Mouse (Mus musculus) limb, embryonic 14.5 days (tissue): ENCODE measurements around the gene Mbip. TPM values are rescaled to one million over a fixed set of nuclear protein-coding genes. Genes with fewer than 3 reads are reported as not detected.

Source experiments
- ATAC-seq: fragments of 200-750 bp; cut with Nextera tagmentation; 2 replicates; pipeline ENCODE4 v1.8.0; 2017; ENCODE audit warnings: low read depth, moderate number of reproducible peaks, moderate TSS enrichment; ENCODE audit not compliant: low FRiP score
- DNase-seq: peaks from one replicate; pipeline ENCODE4 v3.0.0-alpha.2; 2015; ENCODE audit warnings: low spot score
- H3K27ac ChIP-seq: fragments of 300-500 bp; sonication (generic); replicated peaks from 2 replicates; pipeline ENCODE4 v1.5.1; 2014; ENCODE audit warnings: low read depth, mild to moderate bottlenecking, low read length, moderate library complexity, mixed read lengths
- H3K27me3 ChIP-seq: fragments of 300-500 bp; sonication (generic); 2 replicates; pipeline ENCODE4 v1.6.1; 2014; ENCODE audit warnings: low read length, mixed read lengths; ENCODE audit not compliant: control insufficient read depth, insufficient read depth
- H3K36me3 ChIP-seq: fragments of 300-500 bp; sonication (generic); 2 replicates; pipeline ENCODE4 v1.6.1; 2014; ENCODE audit warnings: mild to moderate bottlenecking, low read length, moderate library complexity, mixed read lengths; ENCODE audit not compliant: control insufficient read depth, insufficient read depth
- H3K4me1 ChIP-seq: fragments of 300-500 bp; sonication (generic); 2 replicates; pipeline ENCODE4 v1.6.1; 2014; ENCODE audit warnings: antibody characterized with exemption, low read length, mixed read lengths; ENCODE audit not compliant: control insufficient read depth, insufficient read depth
- H3K4me2 ChIP-seq: fragments of 300-500 bp; sonication (generic); replicated peaks from 2 replicates; pipeline ENCODE4 v1.6.1; 2014; ENCODE audit warnings: low read depth, mild to moderate bottlenecking, low read length, moderate library complexity; ENCODE audit not compliant: severe bottlenecking
- H3K4me3 ChIP-seq: fragments of 300-500 bp; sonication (generic); replicated peaks from 2 replicates; pipeline ENCODE4 v1.5.1; 2014; ENCODE audit warnings: low read length
- H3K9ac ChIP-seq: fragments of 300-500 bp; sonication (generic); 2 replicates; pipeline ENCODE4 v1.6.1; 2014; ENCODE audit warnings: mild to moderate bottlenecking, low read depth, low read length, moderate library complexity; ENCODE audit not compliant: severe bottlenecking
- H3K9me3 ChIP-seq: fragments of 300-500 bp; sonication (generic); 2 replicates; pipeline ENCODE4 v1.6.1; 2016; ENCODE audit warnings: low read length; ENCODE audit not compliant: control insufficient read depth
- POLR2A ChIP-seq: fragments of 200-500 bp; IDR thresholded peaks from 2 replicates; pipeline ENCODE4 v1.8.0; 2012; ENCODE audit warnings: inconsistent platforms, mild to moderate bottlenecking, moderate library complexity, borderline replicate concordance; ENCODE audit not compliant: insufficient read depth, insufficient read length; ENCODE audit errors: extremely low read depth
- WGBS: fragments of 180-500 bp; shearing (Covaris S2); extraction: QIAGEN DNeasy Blood & Tissue Kit; methylation state at CpG from one replicate; pipeline ENCODE4 v1.1.7; 2014; 5-methylcytosine and 5-hydroxymethylcytosine counted together
- polyA plus RNA-seq, 2 experiments: library from polyadenylated mRNA; depleted of rRNA in 1 of 2; stranded (reverse) in 1 of 2; unstranded in 1 of 2; fragments of >200 nt; fragmentation: Nextera tagmentation in 1 of 2; extraction: Ambion mirVana in 1 of 2; gene quantifications; 2 replicates each; pipeline versions ENCODE4 v1.2.1 to v1.2.3; 2012 to 2014

Gene Mbip
- polyA plus RNA-seq, 2 experiments = 32.5 to 35.4 TPM

GRCm38 (mm10) chr12:56297921-56298830 is 47.5 kb downstream of the Mbip start:
- H3K4me2 ChIP-seq = no peak overlapping the region
- no peak overlapping the region for H3K9ac ChIP-seq
- no peak for TF ChIP-seq POLR2A
- H3K27me3 ChIP-seq = no peaks in the 10 kb centered on the region
- H3K4me1 ChIP-seq = no peaks in the 10 kb centered on the region
- no peaks in the 10 kb centered on the region for H3K9me3 ChIP-seq
- no peaks in the 10 kb centered on the region for H3K36me3 ChIP-seq
- 19% methylated on average over 21 of the region's 21 CpGs for WGBS
- H3K27ac ChIP-seq = no peak overlapping the region
- ATAC-seq = no peak
- H3K4me3 ChIP-seq = no peak overlapping the region
- DNase-seq = no peak

GRCm38 (mm10) chr12:56297099-56297498 is 48.6 kb downstream of the Mbip start:
- no peak for DNase-seq
- Histone ChIP-seq H3K4me2 (no peak overlapping the region), H3K4me3 (no peak overlapping the region), H3K9ac (no peak overlapping the region), H3K27ac (no peak overlapping the region), H3K4me1 (no peaks in the 10 kb centered on the region), H3K27me3 (no peaks in the 10 kb centered on the region), H3K36me3 (no peaks in the 10 kb centered on the region), H3K9me3 (no peaks in the 10 kb centered on the region)
- no peak for TF ChIP-seq POLR2A
- no peak for ATAC-seq
- 49% methylated on average over 5 of the region's 5 CpGs for WGBS

- Histone ChIP-seq H3K27me3 (no peaks in the 10 kb centered on the region), H3K4me3 (no peak overlapping the region), H3K4me1 (no peaks in the 10 kb centered on the region), H3K4me2 (no peak overlapping the region), H3K27ac (no peak overlapping the region), H3K36me3 (no peaks in the 10 kb centered on the region), H3K9ac (no peak overlapping the region), H3K9me3 (no peaks in the 10 kb centered on the region)
- ATAC-seq = no peak
- DNase-seq = no peak
- WGBS = 39% methylated on average over 6 of the region's 6 CpGs
- no peak for TF ChIP-seq POLR2A
Measured at GRCm38 (mm10) chr12:56296524-56296923, 49.2 kb downstream of the Mbip start.

- no peak for TF ChIP-seq POLR2A
- no peak for ATAC-seq
- no peaks in the 10 kb centered on the region for H3K27me3 ChIP-seq
- H3K9ac ChIP-seq = no peak overlapping the region
- no peak overlapping the region for H3K4me2 ChIP-seq
- H3K27ac ChIP-seq = no peak overlapping the region
- H3K9me3 ChIP-seq = no peaks in the 10 kb centered on the region
- no peak overlapping the region for H3K4me3 ChIP-seq
- no peaks in the 10 kb centered on the region for H3K36me3 ChIP-seq
- DNase-seq = no peak
- H3K4me1 ChIP-seq = no peaks in the 10 kb centered on the region
- 52% methylated on average over 3 of the region's 3 CpGs for WGBS
Measured at GRCm38 (mm10) chr12:56295160-56295559, 50.5 kb downstream of the Mbip start.

GRCm38 (mm10) chr12:56288548-56288947 is 57.1 kb downstream of the Mbip start:
- Histone ChIP-seq H3K9me3 (no peaks in the 10 kb centered on the region), H3K27ac (no peak overlapping the region), H3K27me3 (no peaks in the 10 kb centered on the region), H3K9ac (no peak overlapping the region), H3K4me1 (no peaks in the 10 kb centered on the region), H3K4me3 (no peak overlapping the region), H3K36me3 (no peaks in the 10 kb centered on the region), H3K4me2 (no peak overlapping the region)
- WGBS = 72% methylated on average over 3 of the region's 3 CpGs
- ATAC-seq = no peak
- DNase-seq = no peak
- no peak for TF ChIP-seq POLR2A
